ENCODE assay signal across 22 mouse cellular contexts in genomic region chr10:83321528-83321927, GRCm38 (mm10). TPM values are rescaled to one million over a fixed set of nuclear protein-coding genes. Genes with fewer than 3 reads are reported as not detected.
DNase-seq lines count a peak whose midpoint lies in the region; ATAC-seq and TF ChIP-seq lines count a peak whose summit lies in the region.
"Had no signal": no experiment of that assay in that cellular context is flagged by ENCODE, and none has a peak within 500 bp of the region (broad histone marks: within the 10 kb centered on the region; RNA-seq: fewer than 3 reads in every experiment).

No protein-coding gene starts in this region.

- H3K4me1 ChIP-seq in midbrain, embryonic 13.5 days (replicated peaks), result no peaks in the 10 kb centered on the region; the same call in none of the 2 replicates
- H3K4me1 ChIP-seq in midbrain, embryonic 11.5 days (ENCODE audit: control insufficient read depth, insufficient read depth, low read length), result no peaks in the 10 kb centered on the region
- peaks cover 6% of the 10 kb centered on the region; the same call in 1 of the 2 replicates for H3K4me1 ChIP-seq in midbrain, postnatal 0 days (ENCODE audit: insufficient read depth, low read length)
- no peaks in the 10 kb centered on the region for H3K4me1 ChIP-seq in thymus, adult 2 months (replicated peaks; ENCODE audit: control insufficient read depth, insufficient read depth, low read length)
- H3K4me1 ChIP-seq: embryonic facial prominence, embryonic 15.5 days; hindbrain, embryonic 15.5 days; lung, embryonic 15.5 days; stomach, embryonic 15.5 days had no signal

- H3K27me3 ChIP-seq in midbrain, embryonic 13.5 days, result peaks cover 9% of the 10 kb centered on the region; the same call in 1 of the 2 replicates
- no peaks in the 10 kb centered on the region for H3K27me3 ChIP-seq in midbrain, embryonic 11.5 days (ENCODE audit: control insufficient read depth, insufficient read depth, low read length)
- H3K27me3 ChIP-seq in midbrain, postnatal 0 days (ENCODE audit: insufficient read depth, low read length), result no peaks in the 10 kb centered on the region
- no peaks in the 10 kb centered on the region for H3K27me3 ChIP-seq in thymus, adult 2 months (ENCODE audit: control insufficient read depth, insufficient read depth, low read length)
- H3K27me3 ChIP-seq: embryonic facial prominence, embryonic 15.5 days; heart, embryonic 13.5 days; hindbrain, embryonic 15.5 days; lung, embryonic 15.5 days; stomach, embryonic 15.5 days had no signal

- H3K9me3 ChIP-seq in midbrain, embryonic 13.5 days, result no peaks in the 10 kb centered on the region
- H3K9me3 ChIP-seq in midbrain, embryonic 11.5 days (ENCODE audit: control insufficient read depth, low read length), result no peaks in the 10 kb centered on the region
- H3K9me3 ChIP-seq in midbrain, postnatal 0 days (ENCODE audit: low read length), result no peaks in the 10 kb centered on the region
- H3K9me3 ChIP-seq: embryonic facial prominence, embryonic 15.5 days; forebrain, embryonic 12.5 days; G1E; heart, embryonic 13.5 days; hindbrain, embryonic 15.5 days; lung, embryonic 15.5 days; megakaryocyte, embryonic 14.5 days; stomach, embryonic 15.5 days had no signal

- no peaks in the 10 kb centered on the region for H3K36me3 ChIP-seq in midbrain, embryonic 13.5 days
- H3K36me3 ChIP-seq in midbrain, embryonic 11.5 days (ENCODE audit: control insufficient read depth, insufficient read depth, low read length), result no peaks in the 10 kb centered on the region
- H3K36me3 ChIP-seq in midbrain, postnatal 0 days (ENCODE audit: insufficient read depth, low read length), result no peaks in the 10 kb centered on the region
- H3K36me3 ChIP-seq in thymus, adult 2 months (ENCODE audit: control insufficient read depth, insufficient read depth, low read length), result no peaks in the 10 kb centered on the region
- H3K36me3 ChIP-seq: embryonic facial prominence, embryonic 15.5 days; forebrain, embryonic 12.5 days; G1E; heart, embryonic 13.5 days; hindbrain, embryonic 15.5 days; lung, embryonic 15.5 days; stomach, embryonic 15.5 days had no signal

- no peak for DNase-seq in midbrain, embryonic 11.5 days (ENCODE audit: low spot score, missing footprints)
- peak; percentile 26 for DNase-seq in ZHBTc4 (ENCODE audit: low read depth, low spot score)
- peak; percentile 41 for DNase-seq in gonadal fat pad, adult 2 months (ENCODE audit: low read depth)
- peak; percentile 12 for DNase-seq in midbrain, postnatal 0 days (ENCODE audit: low spot score)
- DNase-seq in right cerebral cortex, adult 2 months (ENCODE audit: low spot score in 2 of 2), result no peak
- DNase-seq in thymus, adult 2 months, result no peak
- DNase-seq: gastrocnemius, postnatal 36 days; heart, postnatal 36 days; kidney, postnatal 10 days; right cerebral cortex, postnatal 25 days; thymus, adult 18-20 months had no signal

- no peak overlapping the region for H3K4me2 ChIP-seq in midbrain, embryonic 13.5 days (replicated peaks)
- H3K4me2 ChIP-seq in midbrain, embryonic 11.5 days, result no peak overlapping the region
- no peak overlapping the region for H3K4me2 ChIP-seq in midbrain, postnatal 0 days (ENCODE audit: low read depth, low read length, poor library complexity, severe bottlenecking)
- H3K4me2 ChIP-seq: embryonic facial prominence, embryonic 15.5 days; forebrain, embryonic 12.5 days; heart, embryonic 13.5 days; hindbrain, embryonic 15.5 days; lung, embryonic 15.5 days; stomach, embryonic 15.5 days had no signal

- no peak for TF ChIP-seq CTCF in midbrain, postnatal 0 days (IDR thresholded peaks at IDR 0.05)
- no peak for TF ChIP-seq CTCF in thymus, adult 2 months (IDR thresholded peaks at IDR 0.05; ENCODE audit: borderline replicate concordance, control insufficient read depth, extremely low read depth, insufficient read depth, low read length, poor library complexity)

- ATAC-seq in midbrain, embryonic 13.5 days, result 0 out of 2 replicates have a peak, but pooled peaks have one; percentile 50
- ATAC-seq in midbrain, embryonic 11.5 days (ENCODE audit: low FRiP score), result no peak
- ATAC-seq in midbrain, postnatal 0 days (ENCODE audit: low FRiP score), result no peak
- no peak for ATAC-seq in CD4-positive, CD25-positive, alpha-beta regulatory T cell, adult 4 months

- H3K9ac ChIP-seq in midbrain, embryonic 13.5 days (replicated peaks), result no peak overlapping the region
- H3K9ac ChIP-seq in midbrain, embryonic 11.5 days (ENCODE audit: low read length), result no peak overlapping the region
- no peak overlapping the region for H3K9ac ChIP-seq in midbrain, postnatal 0 days (replicated peaks; ENCODE audit: low read length, poor library complexity, severe bottlenecking)
- H3K9ac ChIP-seq: embryonic facial prominence, embryonic 15.5 days; forebrain, embryonic 12.5 days; heart, embryonic 13.5 days; hindbrain, embryonic 15.5 days; liver, embryonic 14.5 days; lung, embryonic 15.5 days; stomach, embryonic 15.5 days had no signal

- 22% methylated on average over 6 of the region's 6 CpGs for WGBS in midbrain, embryonic 13.5 days
- 38% methylated on average over 6 of the region's 6 CpGs for WGBS in midbrain, embryonic 11.5 days
- 25% methylated on average over 6 of the region's 6 CpGs for WGBS in midbrain, postnatal 0 days
- 73% methylated on average over 6 of the region's 6 CpGs for WGBS in thymus, adult 2 months

- no peak overlapping the region for H3K27ac ChIP-seq in midbrain, embryonic 13.5 days
- no peak overlapping the region for H3K27ac ChIP-seq in midbrain, embryonic 11.5 days (ENCODE audit: low read depth, low read length)
- H3K27ac ChIP-seq in midbrain, postnatal 0 days (ENCODE audit: low read depth, low read length), result no peak overlapping the region
- H3K27ac ChIP-seq in thymus, adult 2 months (ENCODE audit: control insufficient read depth, insufficient read depth, low read length), result no peak overlapping the region
- H3K27ac ChIP-seq: embryonic facial prominence, embryonic 15.5 days; forebrain, embryonic 12.5 days; heart, embryonic 13.5 days; hindbrain, embryonic 15.5 days; liver, embryonic 14.5 days; lung, embryonic 15.5 days; stomach, embryonic 15.5 days had no signal

- TF ChIP-seq POLR2A in thymus, adult 2 months (IDR thresholded peaks at IDR 0.05; ENCODE audit: control insufficient read depth, extremely low read depth, insufficient read depth, low read length, poor library complexity), result no peak

- no peak overlapping the region for H3K4me3 ChIP-seq in midbrain, embryonic 13.5 days (replicated peaks)
- H3K4me3 ChIP-seq in midbrain, embryonic 11.5 days (ENCODE audit: low read depth, low read length), result no peak overlapping the region
- H3K4me3 ChIP-seq in midbrain, postnatal 0 days (ENCODE audit: low read depth, low read length), result no peak overlapping the region
- no peak overlapping the region for H3K4me3 ChIP-seq in thymus, adult 2 months (ENCODE audit: control insufficient read depth, insufficient read depth, low read length)
- H3K4me3 ChIP-seq: embryonic facial prominence, embryonic 15.5 days; forebrain, embryonic 12.5 days; heart, embryonic 13.5 days; hindbrain, embryonic 15.5 days; lung, embryonic 15.5 days; megakaryocyte, embryonic 14.5 days; stomach, embryonic 15.5 days had no signal

RNA-seq across cellular contexts. Expression of gene Slc41a2, which starts 16.2 kb away (rescaled TPM):
- polyA plus RNA-seq in midbrain, embryonic 13.5 days (2015; fragmentation: Nextera tagmentation; extraction: Ambion mirVana), result 3.4 TPM in 2 replicates
- polyA plus RNA-seq in midbrain, embryonic 11.5 days (2014; fragmentation: Nextera tagmentation; extraction: Ambion mirVana), result 1.5 and 1.7 TPM in 2 replicates
- polyA plus RNA-seq in gonadal fat pad, adult 2 months (2012; rRNA removed), result 22.7 and 33.6 TPM in 2 replicates
- total RNA-seq in midbrain, postnatal 0 days (2014; rRNA removed), result 42.0 TPM in 2 replicates
- polyA plus RNA-seq in midbrain, postnatal 0 days (2015; fragmentation: Nextera tagmentation; extraction: Ambion mirVana), result 10.0 and 11.9 TPM in 2 replicates
- polyA plus RNA-seq in thymus, adult 2 months (2012; rRNA removed), result 0.82 and 0.97 TPM in 2 replicates
- 1 to 10 TPM in 1 of 2 experiments, not detected in 1; 2.0 TPM for polyA plus RNA-seq in CD4-positive, CD25-positive, alpha-beta regulatory T cell, adult 4 months (2017; shearing (Covaris generic))
- polyA plus RNA-seq: G1E had no signal

RNA-seq across cellular contexts. Expression of gene D10Wsu102e, which starts 38.5 kb away (rescaled TPM):
- 0.94 and 0.95 TPM in 2 replicates for polyA plus RNA-seq in midbrain, embryonic 13.5 days (2015; fragmentation: Nextera tagmentation; extraction: Ambion mirVana)
- 1.0 TPM in 2 replicates for polyA plus RNA-seq in midbrain, embryonic 11.5 days (2014; fragmentation: Nextera tagmentation; extraction: Ambion mirVana)
- polyA plus RNA-seq in gonadal fat pad, adult 2 months (2012; rRNA removed), result 0.36 and 0.38 TPM in 2 replicates
- 2.4 and 3.4 TPM in 2 replicates for total RNA-seq in midbrain, postnatal 0 days (2014; rRNA removed)
- polyA plus RNA-seq in midbrain, postnatal 0 days (2015; fragmentation: Nextera tagmentation; extraction: Ambion mirVana), result 0.49 and 0.59 TPM in 2 replicates
- polyA plus RNA-seq in thymus, adult 2 months (2012; rRNA removed), result 0.64 and 0.65 TPM in 2 replicates
- 1 to 10 TPM; 1.0 to 1.2 TPM for polyA plus RNA-seq in CD4-positive, CD25-positive, alpha-beta regulatory T cell, adult 4 months (2017; shearing (Covaris generic))

Comparison
In these comparisons a context has a peak if more than half of its experiments do, and no peak if none do; other contexts are left out.
1. DNase-seq: peak in ZHBTc4 (single experiment), gonadal fat pad, adult 2 months (single experiment) and midbrain, postnatal 0 days (single experiment); none in midbrain, embryonic 11.5 days (single experiment), right cerebral cortex, adult 2 months (0 of 2) and thymus, adult 2 months (single experiment).